8 mouse cellular contexts compared by ENCODE assay signal in the genomic region with DNA sequence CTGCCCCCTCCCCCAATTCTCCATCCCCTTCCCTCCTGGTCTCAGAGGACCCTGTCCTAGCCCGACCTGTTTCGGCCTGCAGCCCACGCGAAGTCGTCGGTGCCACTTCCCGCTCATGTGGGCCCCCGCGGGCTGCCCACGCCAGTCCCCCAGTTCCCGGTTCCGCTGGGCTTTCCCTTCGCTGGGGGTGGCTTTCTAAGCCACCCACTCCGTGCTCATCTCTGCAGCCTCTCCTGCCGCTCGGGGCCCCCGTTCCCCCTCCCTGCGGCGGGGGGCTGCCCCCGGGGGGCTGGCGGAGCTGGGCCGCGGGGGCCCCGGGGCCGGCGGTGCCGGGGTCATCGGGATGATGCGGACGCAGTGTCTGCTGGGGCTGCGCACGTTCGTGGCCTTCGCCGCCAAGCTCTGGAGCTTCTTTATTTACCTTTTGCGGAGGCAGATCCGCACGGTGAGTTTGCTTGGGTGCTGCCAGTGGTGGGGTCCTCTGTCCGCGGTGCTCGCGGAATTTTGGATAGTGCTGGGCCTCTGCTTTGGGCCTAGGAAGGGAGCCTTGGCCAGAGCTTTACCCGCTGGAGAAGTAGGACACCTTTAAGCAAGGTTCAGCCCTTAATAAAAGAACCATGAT. TPM values are rescaled to one million over a fixed set of nuclear protein-coding genes. Genes with fewer than 3 reads are reported as not detected.
DNase-seq lines count a peak whose midpoint lies in the region; ATAC-seq and TF ChIP-seq lines count a peak whose summit lies in the region.

A gene (plus strand): TSS at position 16 of the 622 bp plus-strand sequence.

- H3K4me3 ChIP-seq in cortical plate, adult 2 months (ENCODE audit: insufficient read depth, low read length): peak within 1 kb of the TSS; percentile 56

- ATAC-seq in CD4-positive, CD25-positive, alpha-beta regulatory T cell, adult 4 months: peak; percentile 42
- ATAC-seq in megakaryocyte, adult 5-6 weeks (ENCODE audit: poor library complexity, severe bottlenecking): no peak; the same call in 1 of the 2 replicates

- no peak for TF ChIP-seq POLR2A in cortical plate, adult 2 months (IDR thresholded peaks at IDR 0.05; ENCODE audit: extremely low read depth, insufficient read depth, low read length)

- no peak for TF ChIP-seq CTCF in cortical plate, adult 2 months (IDR thresholded peaks at IDR 0.05; ENCODE audit: extremely low read depth, insufficient read depth, low read length)

- under 1% methylated on average over 43 of the region's 43 CpGs for WGBS in large intestine, adult 2 months

- H3K4me1 ChIP-seq in cortical plate, adult 2 months (ENCODE audit: control insufficient read depth, insufficient read depth, low read length): peaks cover 7% of the 10 kb centered on the region; the same call in 1 of the 2 replicates

- H3K27ac ChIP-seq in cortical plate, adult 2 months (ENCODE audit: insufficient read depth, low read length): peak within 1 kb of the TSS; percentile 82

- DNase-seq in heart, adult 18-20 months: no peak
- no peak for DNase-seq in heart, adult 11 months
- DNase-seq in heart, adult 8-10 months (ENCODE audit: low spot score): no peak
- DNase-seq in large intestine, adult 2 months (ENCODE audit: low read depth, low spot score): no peak
- DNase-seq in urinary bladder, postnatal 4 days (ENCODE audit: low spot score in 2 of 2): no peak

RNA-seq across cellular contexts. Expression of the gene that starts here (rescaled TPM):
- total RNA-seq in heart, adult 18-20 months (2021): 100 to 1,000 TPM; 130 to 144 TPM
- polyA plus RNA-seq in CD4-positive, CD25-positive, alpha-beta regulatory T cell, adult 4 months (2017; shearing (Covaris generic)): 10 to 100 TPM; 21.1 to 25.4 TPM
- 121 and 139 TPM in 2 replicates for polyA plus RNA-seq in cortical plate, adult 2 months (2012; rRNA removed)
- total RNA-seq in heart, adult 8-10 months (2022): 100 to 1,000 TPM; 144 to 172 (median 168) TPM
- polyA plus RNA-seq in large intestine, adult 2 months (2012; rRNA removed): 134 and 154 TPM in 2 replicates
- 120 and 150 TPM in 2 replicates for total RNA-seq in megakaryocyte, adult 5-6 weeks (2015)
- total RNA-seq in megakaryocyte, adult 5-6 weeks (2017): 26.6 and 27.0 TPM in 2 replicates
